Mouse (Mus musculus) liver, embryonic 16.5 days (tissue): Measurements from ENCODE around the gene Otub1. TPM values are rescaled to one million over a fixed set of nuclear protein-coding genes. Genes with fewer than 3 reads are reported as not detected.

Experiments
- ATAC-seq: fragments of 200-750 bp; cut with Nextera tagmentation; 2 replicates; pipeline ENCODE4 v1.8.0; 2017; ENCODE audit warnings: low read depth, mild to moderate bottlenecking, moderate number of reproducible peaks, moderate library complexity
- H3K27ac ChIP-seq: fragments of 300-500 bp; sonication (generic); 2 replicates; pipeline ENCODE4 v1.5.1; 2014; ENCODE audit warnings: mild to moderate bottlenecking, low read length
- H3K27me3 ChIP-seq: fragments of 300-500 bp; sonication (generic); 2 replicates; pipeline ENCODE4 v1.6.1; 2014; ENCODE audit warnings: low read depth, low read length, mixed read lengths; ENCODE audit not compliant: control insufficient read depth, insufficient read depth
- H3K36me3 ChIP-seq: fragments of 300-500 bp; sonication (generic); 2 replicates; pipeline ENCODE4 v1.6.1; 2014; ENCODE audit warnings: mild to moderate bottlenecking; ENCODE audit not compliant: control insufficient read depth, insufficient read depth
- H3K4me1 ChIP-seq: fragments of 300-500 bp; sonication (generic); 2 replicates; pipeline ENCODE4 v1.6.1; 2014; ENCODE audit warnings: low read depth, low read length, mixed read lengths; ENCODE audit not compliant: control insufficient read depth
- H3K4me2 ChIP-seq: fragments of 300-500 bp; sonication (generic); 2 replicates; pipeline ENCODE4 v1.6.1; 2014; ENCODE audit warnings: low read depth, low read length, mixed read lengths
- H3K4me3 ChIP-seq: fragments of 300-500 bp; sonication (generic); 2 replicates; pipeline ENCODE4 v1.5.1; 2014; ENCODE audit warnings: low read depth, mild to moderate bottlenecking, low read length
- H3K9ac ChIP-seq: fragments of 300-500 bp; sonication (generic); 2 replicates; pipeline ENCODE4 v1.6.1; 2014; ENCODE audit warnings: low read depth, low read length
- H3K9me3 ChIP-seq: fragments of 300-500 bp; sonication (generic); replicated peaks from 2 replicates; pipeline ENCODE4 v1.6.1; 2016; ENCODE audit warnings: low read length; ENCODE audit not compliant: control insufficient read depth
- WGBS: fragments of 180-500 bp; shearing (Covaris S2); extraction: QIAGEN DNeasy Blood & Tissue Kit; methylation state at CpG from one replicate; pipeline ENCODE4 v1.1.7; 2014; ENCODE audit not compliant: insufficient replicate concordance; 5-methylcytosine and 5-hydroxymethylcytosine counted together
- polyA plus RNA-seq: library from polyadenylated mRNA; unstranded; fragments of >200 nt; fragmentation: Nextera tagmentation; extraction: Ambion mirVana; gene quantifications from 2 replicates; pipeline ENCODE4 v1.2.1, GENCODE M21; 2015

Otub1 gene
- polyA plus RNA-seq, 1 experiment from 2014 or later: 50.9 TPM

GRCm38 (mm10) chr19:7214484-7214883 lies 8.4 kb upstream of the Otub1 start:
- Histone ChIP-seq H3K4me3 (no peak overlapping the region), H3K4me1 (peaks cover 32% of the 10 kb centered on the region), H3K9ac (no peak overlapping the region), H3K27ac (no peak overlapping the region), H3K9me3 (no peaks in the 10 kb centered on the region), H3K27me3 (no peaks in the 10 kb centered on the region), H3K36me3 (peaks cover 24% of the 10 kb centered on the region), H3K4me2 (no peak overlapping the region)
- WGBS: 72% methylated on average over 5 of the region's 5 CpGs
- ATAC-seq: no peak

GRCm38 (mm10) chr19:7213010-7213409 lies 6.9 kb upstream of the Otub1 start:
- Histone ChIP-seq H3K9ac (no peak overlapping the region), H3K9me3 (no peaks in the 10 kb centered on the region), H3K27ac (no peak overlapping the region), H3K36me3 (peaks cover 24% of the 10 kb centered on the region), H3K4me1 (peaks cover 29% of the 10 kb centered on the region), H3K4me2 (no peak overlapping the region), H3K4me3 (no peak overlapping the region), H3K27me3 (no peaks in the 10 kb centered on the region)
- 84% methylated on average over 3 of the region's 3 CpGs for WGBS
- no peak for ATAC-seq

DNA sequence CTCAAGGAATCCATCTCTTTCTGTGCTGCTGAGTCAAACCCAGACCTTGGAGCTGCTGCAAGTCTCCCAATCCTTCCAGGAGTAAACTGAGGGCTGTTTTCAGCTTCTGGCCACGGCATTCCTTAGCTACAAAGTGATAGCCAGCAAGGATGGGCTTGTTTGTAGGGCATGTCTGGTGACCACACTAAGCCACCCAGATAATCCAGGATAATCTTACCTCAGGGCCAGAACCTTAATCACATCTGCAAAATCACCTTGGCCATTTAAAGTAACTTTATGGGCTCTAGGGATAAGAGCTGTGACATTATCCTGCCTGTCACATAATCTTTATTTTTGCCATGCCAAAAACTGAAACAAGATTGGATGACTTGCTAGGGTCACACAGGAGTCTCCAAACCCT lies 6.1 kb upstream of the Otub1 start:
- no peak overlapping the region for H3K4me3 ChIP-seq
- peaks cover 24% of the 10 kb centered on the region for H3K36me3 ChIP-seq
- no peak overlapping the region for H3K27ac ChIP-seq
- H3K27me3 ChIP-seq: no peaks in the 10 kb centered on the region
- peaks cover 26% of the 10 kb centered on the region for H3K4me1 ChIP-seq
- no peak overlapping the region for H3K9ac ChIP-seq
- no peak for ATAC-seq
- no peaks in the 10 kb centered on the region for H3K9me3 ChIP-seq
- H3K4me2 ChIP-seq: no peak overlapping the region
- WGBS: 77% methylated on average over 1 of the region's 1 CpGs

DNA sequence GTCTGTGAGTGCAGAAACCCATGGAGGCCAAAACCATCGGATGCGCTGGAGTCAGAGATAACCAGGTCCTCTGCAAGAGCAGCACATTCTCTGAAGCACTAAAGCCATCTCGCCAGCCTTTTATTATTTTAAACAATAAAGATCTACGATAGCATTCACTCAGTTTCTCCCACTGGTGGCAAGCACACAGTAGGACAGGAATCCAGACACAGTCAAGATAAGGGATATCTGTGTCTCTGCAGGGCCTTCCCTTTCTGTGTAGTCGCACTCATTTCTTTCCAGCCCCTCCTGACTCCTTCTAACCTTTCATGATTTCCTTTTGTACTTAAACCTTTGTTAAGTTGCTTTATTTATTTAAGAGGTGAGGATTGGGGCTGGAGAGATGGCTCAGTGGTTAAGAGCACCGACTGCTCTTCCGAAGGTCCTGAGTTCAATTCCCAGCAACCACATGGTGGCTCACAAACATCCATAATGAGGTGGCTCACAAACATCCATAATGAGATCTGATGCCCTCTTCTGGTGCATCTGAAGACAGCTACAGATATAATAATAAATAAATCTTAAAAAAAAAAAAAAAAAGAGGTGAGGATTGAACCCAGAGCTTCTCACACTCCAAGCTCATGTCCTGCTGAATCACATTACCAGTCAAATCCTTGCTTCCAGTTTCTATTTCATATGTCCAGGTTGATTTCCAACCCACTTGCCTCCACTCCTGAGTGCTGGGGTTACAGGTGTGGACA lies 4.0 kb upstream of the Otub1 start:
- no peaks in the 10 kb centered on the region for H3K9me3 ChIP-seq
- no peak overlapping the region for H3K4me3 ChIP-seq
- H3K4me1 ChIP-seq: peaks cover 24% of the 10 kb centered on the region
- no peak overlapping the region for H3K9ac ChIP-seq
- no peak overlapping the region for H3K27ac ChIP-seq
- no peak for ATAC-seq
- no peaks in the 10 kb centered on the region for H3K27me3 ChIP-seq
- WGBS: 80% methylated on average over 7 of the region's 7 CpGs
- peaks cover 18% of the 10 kb centered on the region for H3K36me3 ChIP-seq
- H3K4me2 ChIP-seq: no peak overlapping the region

DNA sequence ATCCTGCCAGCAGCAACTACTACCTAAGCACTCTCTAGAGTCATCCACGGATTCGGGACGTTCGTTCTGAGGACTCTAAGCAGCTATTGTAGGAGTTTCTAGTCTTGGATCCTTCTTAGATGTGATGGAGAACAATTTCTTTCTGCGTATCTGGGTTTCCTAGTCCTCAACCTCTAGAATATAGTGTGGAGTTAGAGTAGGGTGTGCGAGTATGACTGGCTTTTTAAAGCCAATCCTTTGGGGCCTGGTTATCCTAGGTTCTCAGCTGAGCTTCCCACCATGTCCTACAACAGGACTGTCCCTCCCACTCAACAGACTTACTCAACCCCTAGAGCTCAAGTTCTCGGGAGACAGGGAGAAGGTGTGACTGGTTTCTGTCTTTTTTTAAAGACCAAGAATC lies 790 bp downstream of the Otub1 start:
- Histone ChIP-seq H3K36me3 (peaks cover 20% of the 10 kb centered on the region), H3K4me3 (peak overlapping the region; percentile 86), H3K4me2 (peak overlapping the region; percentile 90), H3K9me3 (no peaks in the 10 kb centered on the region), H3K4me1 (peaks cover 33% of the 10 kb centered on the region), H3K27ac (peak overlapping the region; percentile 99), H3K9ac (peak overlapping the region; percentile 83), H3K27me3 (no peaks in the 10 kb centered on the region)
- 26% methylated on average over 7 of the region's 7 CpGs for WGBS
- no peak for ATAC-seq

DNA sequence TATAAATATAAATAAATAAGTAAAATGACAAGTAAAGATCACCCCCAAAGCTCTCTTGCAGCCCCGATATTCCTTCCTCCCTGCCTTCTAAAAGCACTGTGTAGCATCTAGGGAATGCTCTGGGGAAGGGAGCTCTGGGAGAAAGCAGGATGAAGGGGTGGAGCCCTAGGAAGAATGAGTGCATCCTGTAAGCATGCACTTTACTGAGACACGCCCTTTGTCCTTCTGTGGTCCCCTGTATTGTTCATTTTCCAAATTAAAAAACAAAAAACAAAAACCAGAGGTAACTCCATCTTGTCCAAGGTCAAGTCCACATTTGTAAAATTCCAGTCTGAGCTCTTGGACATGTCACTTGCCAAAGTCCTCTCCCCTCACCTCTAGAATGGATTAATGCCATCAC lies 1.2 kb downstream of the Otub1 start:
- Histone ChIP-seq H3K4me2 (peak overlapping the region; percentile 90), H3K9me3 (no peaks in the 10 kb centered on the region), H3K27ac (peak overlapping the region; percentile 99; the same call in 1 of the 2 replicates), H3K36me3 (peaks cover 21% of the 10 kb centered on the region), H3K27me3 (no peaks in the 10 kb centered on the region), H3K4me3 (peak overlapping the region; percentile 86), H3K9ac (peak overlapping the region; percentile 83), H3K4me1 (peaks cover 33% of the 10 kb centered on the region)
- WGBS: 62% methylated on average over 2 of the region's 2 CpGs
- no peak for ATAC-seq

GRCm38 (mm10) chr19:7200427-7200826 lies 5.7 kb downstream of the Otub1 start:
- H3K27ac ChIP-seq: no peak overlapping the region
- no peaks in the 10 kb centered on the region for H3K27me3 ChIP-seq
- no peak for ATAC-seq
- 36% methylated on average over 1 of the region's 1 CpGs for whole genome bisulfite sequencing
- no peak overlapping the region for H3K4me2 ChIP-seq
- H3K4me3 ChIP-seq: no peak overlapping the region
- peaks cover 32% of the 10 kb centered on the region for H3K4me1 ChIP-seq
- peaks cover 35% of the 10 kb centered on the region for H3K36me3 ChIP-seq
- H3K9me3 ChIP-seq: no peaks in the 10 kb centered on the region
- H3K9ac ChIP-seq: no peak overlapping the region

- H3K9ac ChIP-seq: no peak overlapping the region
- H3K4me1 ChIP-seq: peaks cover 20% of the 10 kb centered on the region
- WGBS: 86% methylated on average over 13 of the region's 13 CpGs
- no peak overlapping the region for H3K4me2 ChIP-seq
- H3K4me3 ChIP-seq: no peak overlapping the region
- H3K27ac ChIP-seq: no peak overlapping the region
- ATAC-seq: no peak
- no peaks in the 10 kb centered on the region for H3K9me3 ChIP-seq
- H3K36me3 ChIP-seq: peaks cover 35% of the 10 kb centered on the region
- no peaks in the 10 kb centered on the region for H3K27me3 ChIP-seq
These were observed 7.0 kb downstream of the Otub1 start for GRCm38 (mm10) chr19:7199089-7199488.

- Histone ChIP-seq H3K4me1 (peaks cover 15% of the 10 kb centered on the region), H3K27me3 (no peaks in the 10 kb centered on the region), H3K27ac (no peak overlapping the region), H3K36me3 (peaks cover 23% of the 10 kb centered on the region), H3K9ac (no peak overlapping the region), H3K4me2 (no peak overlapping the region), H3K9me3 (no peaks in the 10 kb centered on the region), H3K4me3 (no peak overlapping the region)
- WGBS: 80% methylated on average over 9 of the region's 9 CpGs
- peak; percentile 11; the same call in 1 of the 2 replicates for ATAC-seq
These were observed 8.7 kb downstream of the Otub1 start for GRCm38 (mm10) chr19:7197445-7197844.
